Mouse (Mus musculus): ENCODE results near the gene Wdr46. TPM values are rescaled to one million over a fixed set of nuclear protein-coding genes. Genes with fewer than 3 reads are reported as not detected.

The Wdr46 gene
- total and polyA plus RNA-seq, 3 experiments = 39.8 to 72.4 (median 49.7) TPM

GRCm38 (mm10) chr17:33909077-33909868, 31.2 kb upstream of the Wdr46 start, which contains the start of gene Daxx:
TSS of gene Daxx (plus strand) at chr17:33909414.
- H3K4me2 ChIP-seq (ENCODE audit: insufficient read depth, low read depth, poor library complexity, severe bottlenecking) = peak within 1 kb of the TSS; percentile 83
- dilution Hi-C loops (cut with MboI; ENCODE audit: extremely low pct_ligation_motif_present, extremely low pct_unique_long_range_greater_than_20kb, low sequenced_read_pairs) = no loop called here
- H3K27me3 ChIP-seq (replicated peaks) = no peaks in the 10 kb centered on the region
- peaks cover 12% of the 10 kb centered on the region; the same call in 1 of the 2 replicates for H3K79me2 ChIP-seq (replicated peaks; ENCODE audit: control insufficient read depth, extremely low read depth, insufficient read depth, poor library complexity, severe bottlenecking)
- DNase-seq (ENCODE audit: extremely low read depth) = peak; percentile 96
- H3K27ac ChIP-seq (ENCODE audit: insufficient read depth, low read depth) = peak within 1 kb of the TSS; percentile 87
- H3K4me3 ChIP-seq (replicated peaks in 1 of 3; ENCODE audit: low read depth in 2 of 3, low read length in 2 of 3, poor library complexity in 1 of 3) = peak within 1 kb of the TSS; percentile 72 to 90 (median 89)
- peaks cover 30 to 32% of the 10 kb centered on the region in 2 experiments for H3K36me3 ChIP-seq (replicated peaks in 1 of 2; ENCODE audit: control insufficient read depth in 1 of 2, insufficient read depth in 1 of 2, low read length in 1 of 2)
- peaks cover 0 to 25% of the 10 kb centered on the region in 2 experiments; a peak in 2 of 4 replicates for H3K4me1 ChIP-seq (ENCODE audit: control insufficient read depth in 1 of 2, insufficient read depth in 2 of 2)
- H3K9me3 ChIP-seq (replicated peaks; ENCODE audit: low read length) = no peaks in the 10 kb centered on the region
- peak within 1 kb of the TSS; percentile 80 for H3K9ac ChIP-seq (ENCODE audit: insufficient read depth, low read depth)
- TF ChIP-seq CHD2 (IDR thresholded peaks at IDR 0.05; ENCODE audit: low read length) (peak; percentile 89), BHLHE40 (IDR thresholded peaks at IDR 0.05; ENCODE audit: low read depth, low read length) (0 out of 2 replicates have a peak, but pooled peaks have one; percentile 3), CHD1 (IDR thresholded peaks at IDR 0.05; ENCODE audit: low read depth, low read length) (no peak), MEF2A (IDR thresholded peaks at IDR 0.05; ENCODE audit: borderline replicate concordance, low read depth, low read length) (no peak), HCFC1 (IDR thresholded peaks at IDR 0.05; ENCODE audit: low read depth, low read length) (peak; percentile 96), JUND (conservative IDR thresholded peaks at IDR 0.05; ENCODE audit: low read depth, low read length) (no peak), MAX (IDR thresholded peaks at IDR 0.05; ENCODE audit: low read length) (peak; percentile 76; the same call in 1 of the 2 replicates), USF1 (IDR thresholded peaks at IDR 0.05; ENCODE audit: low read depth, low read length) (no peak), ZMIZ1 (IDR thresholded peaks at IDR 0.05; ENCODE audit: low read depth, low read length) (peak; percentile 65; the same call in 1 of the 2 replicates), RCOR1 (conservative IDR thresholded peaks at IDR 0.05; ENCODE audit: low read depth, low read length) (peak; percentile 80), POLR2AphosphoS2 (IDR thresholded peaks at IDR 0.05; ENCODE audit: low read depth, low read length) (0 out of 2 replicates have a peak, but pooled peaks have one; percentile 59), NELFE (IDR thresholded peaks at IDR 0.05; ENCODE audit: low read depth, low read length) (peak; percentile 59; the same call in 1 of the 2 replicates), MYC (IDR thresholded peaks at IDR 0.05; ENCODE audit: low read depth, low read length) (peak; percentile 57), IRF4 (IDR thresholded peaks at IDR 0.05; ENCODE audit: low read depth, low read length) (no peak; the same call in 1 of the 2 replicates), ELF1 (IDR thresholded peaks at IDR 0.05; ENCODE audit: low read depth, low read length) (peak; percentile 98), GABPA (IDR thresholded peaks at IDR 0.05; ENCODE audit: insufficient replicate concordance, low read depth, low read length) (peak; percentile 15; the same call in 1 of the 2 replicates), TCF12 (IDR thresholded peaks at IDR 0.05; ENCODE audit: low read depth, low read length) (peak; percentile 53; the same call in 1 of the 2 replicates), NRF1 (IDR thresholded peaks at IDR 0.05; ENCODE audit: low read depth, low read length) (peak; percentile 84), CTCF (conservative IDR thresholded peaks at IDR 0.05 in 1 of 2, IDR thresholded peaks at IDR 0.05 in 1 of 2; ENCODE audit: low read depth in 2 of 2, low read length in 2 of 2) (no peak), USF2 (conservative IDR thresholded peaks at IDR 0.05; ENCODE audit: low read depth, low read length) (no peak), POLR2A (IDR thresholded peaks at IDR 0.05; ENCODE audit: low read depth, low read length) (peak; percentile 88), TBP (conservative IDR thresholded peaks at IDR 0.05; ENCODE audit: low read depth, low read length) (no peak), EP300 (IDR thresholded peaks at IDR 0.05; ENCODE audit: low read length) (no peak), UBTF (IDR thresholded peaks at IDR 0.05; ENCODE audit: low read depth, low read length) (0 out of 2 replicates have a peak, but pooled peaks have one; percentile 68), MAZ (IDR thresholded peaks at IDR 0.05; ENCODE audit: low read depth, low read length) (peak; percentile 70; the same call in 1 of the 2 replicates), KAT2A (IDR thresholded peaks at IDR 0.05; ENCODE audit: insufficient replicate concordance, low read length) (peak; percentile 86; the same call in 1 of the 2 replicates), MXI1 (IDR thresholded peaks at IDR 0.05; ENCODE audit: low read depth, low read length) (peak; percentile 58), JUN (IDR thresholded peaks at IDR 0.05; ENCODE audit: insufficient read depth, low read depth, low read length) (no peak), SIN3A (IDR thresholded peaks at IDR 0.05; ENCODE audit: low read length) (peak; percentile 51)
- in situ Hi-C loops (cut with MboI; ENCODE audit: low pct_ligation_motif_present, low pct_unique_long_range_greater_than_20kb, low sequenced_read_pairs) = no loop called here
